Mouse (Mus musculus) kidney, postnatal 4 days (tissue): Measurements from ENCODE around the gene Ppp1r1c.
A peak's percentile ranks its signal among the peaks of the same experiment; 100 is the strongest.
"Not testable (repeated sequence)": the region's sequence is repeated elsewhere in the genome, so short reads cannot be mapped to it uniquely, and the experiment has no call there.

Experiments used
- DNase-seq, 2 experiments: peaks; one replicate each; pipeline ENCODE4 v3.0.0; 2021; ENCODE audit warnings: mixed read lengths in 2 of 2

Gene Ppp1r1c

GRCm38 (mm10) chr2:79751685-79752084 lies 44.1 kb downstream of the Ppp1r1c start:
- no peak for DNase-seq

GRCm38 (mm10) chr2:79760018-79760417 lies 52.4 kb downstream of the Ppp1r1c start:
- no peak for DNase-seq

- no peak for DNase-seq
Measured at GRCm38 (mm10) chr2:79762723-79763388, 55.3 kb downstream of the Ppp1r1c start.

- no peak for DNase-seq
Measured at GRCm38 (mm10) chr2:79765032-79765431, 57.5 kb downstream of the Ppp1r1c start.

- DNase-seq, result peak; percentile 8 to 23
Measured at GRCm38 (mm10) chr2:79765723-79766122, 58.1 kb downstream of the Ppp1r1c start.

GRCm38 (mm10) chr2:79768625-79769024 lies 61.0 kb downstream of the Ppp1r1c start:
- no peak for DNase-seq

GRCm38 (mm10) chr2:79770307-79770706 lies 62.7 kb downstream of the Ppp1r1c start:
- DNase-seq, result no peak

GRCm38 (mm10) chr2:79774372-79774771 lies 66.8 kb downstream of the Ppp1r1c start:
- peak; percentile 82 to 86 for DNase-seq

GRCm38 (mm10) chr2:79777801-79778200 lies 70.2 kb downstream of the Ppp1r1c start:
- no peak for DNase-seq

GRCm38 (mm10) chr2:79780772-79781171 lies 73.2 kb downstream of the Ppp1r1c start:
- DNase-seq, result no peak

GRCm38 (mm10) chr2:79785541-79786134 lies 78.1 kb downstream of the Ppp1r1c start:
- peak in 1 of 2 experiments; percentile 13 for DNase-seq

GRCm38 (mm10) chr2:79786467-79786866 lies 78.9 kb downstream of the Ppp1r1c start:
- DNase-seq, result no peak

GRCm38 (mm10) chr2:79793186-79793585 lies 85.6 kb downstream of the Ppp1r1c start:
- DNase-seq, result no peak

GRCm38 (mm10) chr2:79797444-79797843 lies 89.9 kb downstream of the Ppp1r1c start:
- DNase-seq, result no peak

GRCm38 (mm10) chr2:79798627-79799026 lies 91.0 kb downstream of the Ppp1r1c start:
- DNase-seq, result no peak

GRCm38 (mm10) chr2:79815708-79816484 lies 108.3 kb downstream of the Ppp1r1c start:
- peak; percentile 41 to 65 for DNase-seq

- no peak for DNase-seq
Measured at GRCm38 (mm10) chr2:79819543-79819942, 112.0 kb downstream of the Ppp1r1c start.

GRCm38 (mm10) chr2:79825853-79826252 lies 118.3 kb downstream of the Ppp1r1c start:
- no peak for DNase-seq

- DNase-seq, result no peak
Measured at GRCm38 (mm10) chr2:79839090-79839489, 131.5 kb downstream of the Ppp1r1c start.

GRCm38 (mm10) chr2:79839513-79839912 lies 131.9 kb downstream of the Ppp1r1c start:
- DNase-seq, result no peak

GRCm38 (mm10) chr2:79847396-79847795 lies 139.8 kb downstream of the Ppp1r1c start:
- DNase-seq, result not testable (repeated sequence)

- DNase-seq, result no peak
Measured at GRCm38 (mm10) chr2:79856874-79857273, 149.3 kb downstream of the Ppp1r1c start.

GRCm38 (mm10) chr2:79865275-79865999 lies 157.9 kb downstream of the Ppp1r1c start:
- peak; percentile 8 to 20 for DNase-seq
